Mouse (Mus musculus): ENCODE results near the gene Arhgef11. TPM values are rescaled to one million over a fixed set of nuclear protein-coding genes. Genes with fewer than 3 reads are reported as not detected.
"Not testable (repeated sequence)": the region's sequence is repeated elsewhere in the genome, so short reads cannot be mapped to it uniquely, and the experiment has no call there.

The Arhgef11 gene
- 16.0 and 18.8 TPM in 2 replicates for polyA plus RNA-seq (2015; fragmentation: Nextera tagmentation; extraction: Ambion mirVana)

DNA sequence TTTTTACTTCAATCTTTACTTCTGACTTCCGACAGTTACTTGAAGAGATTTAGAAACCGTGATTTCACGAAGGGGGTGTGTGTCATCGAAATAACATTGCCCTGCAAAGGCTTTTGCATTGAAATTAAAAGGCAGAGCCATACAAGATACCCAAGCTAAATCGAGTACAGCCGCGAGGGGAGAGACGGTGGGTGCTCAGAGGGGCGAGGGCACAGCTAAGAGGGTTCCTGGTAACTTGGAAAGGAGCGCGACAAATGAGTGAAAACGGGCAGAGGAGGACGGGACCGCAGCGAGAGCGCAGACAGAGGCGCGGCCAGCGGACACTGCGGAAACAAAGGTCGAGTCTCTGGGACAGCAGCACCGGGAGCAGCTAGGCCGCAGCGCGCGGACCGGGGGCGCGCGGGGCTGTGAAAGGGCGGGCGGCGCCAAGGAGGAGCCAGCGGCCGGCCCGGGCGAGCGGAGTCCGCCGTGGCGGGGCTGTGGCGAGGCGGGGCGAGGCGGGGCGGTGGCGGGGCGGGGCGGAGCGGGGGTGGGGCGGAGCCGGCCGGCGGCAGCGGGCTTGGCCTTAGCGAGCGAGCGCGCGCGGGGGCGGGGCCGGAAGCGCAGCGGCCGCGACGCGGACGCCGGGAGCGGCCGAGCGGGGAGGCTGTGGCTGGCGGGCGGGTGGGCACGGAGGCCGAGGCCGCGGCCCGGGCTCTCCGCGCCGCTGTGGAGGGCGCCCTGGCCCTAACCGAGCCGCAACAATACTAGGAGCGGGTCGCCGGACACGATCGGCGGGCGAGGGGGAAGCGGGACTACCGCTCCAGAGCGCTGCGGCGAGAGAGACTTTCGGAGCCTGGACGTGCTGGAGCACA is at the start of gene Arhgef11:
TSS of gene Arhgef11 (plus strand) at position 603 of the 854 bp plus-strand sequence.
- H3K9me3 ChIP-seq = no peaks in the 10 kb centered on the region
- ATAC-seq (ENCODE audit: low FRiP score, low read depth) = peak; percentile 94
- WGBS = under 1% methylated on average over 83 of the region's 101 CpGs
- peak within 1 kb of the TSS; percentile 74 for H3K4me3 ChIP-seq
- H3K36me3 ChIP-seq = no peaks in the 10 kb centered on the region
- H3K27ac ChIP-seq = peak within 1 kb of the TSS; percentile 92
- H3K4me2 ChIP-seq (replicated peaks) = peak within 1 kb of the TSS; percentile 99
- peaks cover 40% of the 10 kb centered on the region for H3K4me1 ChIP-seq
- peak within 1 kb of the TSS; percentile 89 for H3K9ac ChIP-seq
- H3K27me3 ChIP-seq = no peaks in the 10 kb centered on the region

- Histone ChIP-seq H3K9me3 (no peaks in the 10 kb centered on the region), H3K36me3 (no peaks in the 10 kb centered on the region), H3K27me3 (no peaks in the 10 kb centered on the region), H3K4me2 (replicated peaks) (no peak overlapping the region), H3K27ac (no peak overlapping the region), H3K4me3 (no peak overlapping the region), H3K9ac (no peak overlapping the region), H3K4me1 (0 out of 2 replicates have a peak, but pooled peaks cover 5% of the 10 kb centered on the region)
- ATAC-seq (ENCODE audit: low FRiP score, low read depth) = no peak
- WGBS = 97% methylated on average over 5 of the region's 5 CpGs
Measured at GRCm38 (mm10) chr3:87568681-87569080, 48.7 kb upstream of the Arhgef11 start.

DNA sequence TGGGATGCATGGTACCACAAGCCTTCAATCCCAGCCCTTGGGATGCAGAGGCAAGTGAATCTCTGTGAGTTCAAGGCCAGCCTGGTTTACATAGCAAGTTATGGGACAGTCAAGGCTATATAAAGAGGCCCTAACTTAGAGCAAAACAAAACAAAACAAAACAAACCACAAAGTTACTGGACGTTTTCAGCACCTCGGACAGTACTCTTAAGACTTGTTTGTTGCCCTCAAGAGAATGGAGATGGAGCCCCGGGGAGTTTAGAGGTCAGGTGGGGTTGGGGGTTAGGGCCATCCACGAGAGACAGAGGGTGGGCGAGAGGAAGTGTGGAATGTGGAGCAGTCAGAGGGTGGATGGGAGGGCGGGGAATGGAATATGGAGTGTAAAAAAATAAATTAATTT is 41.6 kb upstream of the Arhgef11 start:
- Histone ChIP-seq H3K36me3 (no peaks in the 10 kb centered on the region), H3K4me1 (no peaks in the 10 kb centered on the region), H3K27me3 (no peaks in the 10 kb centered on the region), H3K9me3 (peaks cover 7% of the 10 kb centered on the region), H3K9ac (no peak overlapping the region), H3K4me3 (no peak overlapping the region), H3K27ac (no peak overlapping the region), H3K4me2 (replicated peaks) (no peak overlapping the region)
- no peak for ATAC-seq (ENCODE audit: low FRiP score, low read depth)
- whole genome bisulfite sequencing = 25% methylated on average over 6 of the region's 6 CpGs

- no peak for ATAC-seq (ENCODE audit: low FRiP score, low read depth)
Measured at GRCm38 (mm10) chr3:87582259-87582658, 35.1 kb upstream of the Arhgef11 start.

GRCm38 (mm10) chr3:87593793-87594192 is 23.6 kb upstream of the Arhgef11 start:
- no peak for ATAC-seq (ENCODE audit: low FRiP score, low read depth)
- no peak overlapping the region for H3K27ac ChIP-seq
- 67% methylated on average over 5 of the region's 5 CpGs for WGBS
- no peak overlapping the region for H3K4me2 ChIP-seq (replicated peaks)
- no peak overlapping the region for H3K4me3 ChIP-seq
- no peaks in the 10 kb centered on the region for H3K9me3 ChIP-seq
- no peaks in the 10 kb centered on the region for H3K36me3 ChIP-seq
- H3K27me3 ChIP-seq = no peaks in the 10 kb centered on the region
- no peak overlapping the region for H3K9ac ChIP-seq
- H3K4me1 ChIP-seq = no peaks in the 10 kb centered on the region

More at GRCm38 (mm10) chr3:87582259-87582658, 35.1 kb upstream of the Arhgef11 start:
- Histone ChIP-seq H3K4me2 (replicated peaks) (no peak overlapping the region), H3K9me3 (peaks cover 7% of the 10 kb centered on the region), H3K27ac (no peak overlapping the region), H3K4me3 (no peak overlapping the region), H3K36me3 (no peaks in the 10 kb centered on the region), H3K4me1 (no peaks in the 10 kb centered on the region), H3K9ac (no peak overlapping the region), H3K27me3 (no peaks in the 10 kb centered on the region)
- WGBS = 86% methylated on average over 4 of the region's 4 CpGs

DNA sequence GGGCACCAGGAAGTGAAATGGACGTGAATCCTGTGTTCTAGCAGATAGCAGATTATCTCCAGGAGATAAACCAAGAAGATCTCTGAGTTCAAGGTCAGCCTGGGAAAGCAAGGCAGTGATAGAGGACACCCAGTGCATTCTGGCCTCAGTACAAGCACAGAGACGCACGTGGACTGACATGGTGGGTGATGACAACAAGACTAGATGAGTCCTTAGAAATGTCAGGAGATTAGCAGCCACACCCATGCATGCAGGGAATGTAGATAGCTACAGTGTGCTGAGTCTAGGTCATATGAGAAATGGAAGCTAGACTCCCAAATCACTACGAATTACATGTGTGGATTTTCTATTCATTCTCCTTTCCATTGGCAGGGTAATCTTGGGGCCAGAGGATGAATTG is 22.0 kb upstream of the Arhgef11 start:
- H3K9me3 ChIP-seq = peaks cover 12% of the 10 kb centered on the region
- H3K4me3 ChIP-seq; H3K27me3 ChIP-seq; H3K4me1 ChIP-seq; H3K4me2 ChIP-seq (replicated peaks); ATAC-seq (ENCODE audit: low FRiP score, low read depth); H3K27ac ChIP-seq; H3K36me3 ChIP-seq; H3K9ac ChIP-seq: not testable (repeated sequence)
- WGBS = 79% methylated on average over 4 of the region's 4 CpGs

GRCm38 (mm10) chr3:87601077-87601476 is 16.3 kb upstream of the Arhgef11 start:
- not testable (repeated sequence) for H3K4me3 ChIP-seq; ATAC-seq (ENCODE audit: low FRiP score, low read depth); H3K27me3 ChIP-seq; H3K36me3 ChIP-seq; H3K4me2 ChIP-seq (replicated peaks); H3K4me1 ChIP-seq; H3K27ac ChIP-seq; H3K9ac ChIP-seq
- WGBS = 95% methylated on average over 15 of the region's 15 CpGs
- peaks cover 48% of the 10 kb centered on the region for H3K9me3 ChIP-seq

- H3K4me3 ChIP-seq = peak overlapping the region; percentile 74; the same call in 1 of the 2 replicates
- ATAC-seq (ENCODE audit: low FRiP score, low read depth) = no peak
- no peaks in the 10 kb centered on the region for H3K9me3 ChIP-seq
- H3K27me3 ChIP-seq = no peaks in the 10 kb centered on the region
- H3K4me2 ChIP-seq (replicated peaks) = peak overlapping the region; percentile 99
- no peak overlapping the region for H3K27ac ChIP-seq
- H3K4me1 ChIP-seq = peaks cover 37% of the 10 kb centered on the region
- peak overlapping the region; percentile 89; the same call in 1 of the 2 replicates for H3K9ac ChIP-seq
- 56% methylated on average over 4 of the region's 4 CpGs for WGBS
- no peaks in the 10 kb centered on the region for H3K36me3 ChIP-seq
Measured at GRCm38 (mm10) chr3:87616354-87616753, 1.0 kb upstream of the Arhgef11 start.

GRCm38 (mm10) chr3:87617811-87618130 is 412 bp downstream of the Arhgef11 start:
- Histone ChIP-seq H3K4me3 (peak overlapping the region; percentile 74), H3K9me3 (no peaks in the 10 kb centered on the region), H3K9ac (peak overlapping the region; percentile 89), H3K36me3 (no peaks in the 10 kb centered on the region), H3K27ac (peak overlapping the region; percentile 89), H3K27me3 (no peaks in the 10 kb centered on the region), H3K4me1 (peaks cover 40% of the 10 kb centered on the region), H3K4me2 (replicated peaks) (peak overlapping the region; percentile 99)
- WGBS = under 1% methylated on average over 6 of the region's 6 CpGs
- ATAC-seq (ENCODE audit: low FRiP score, low read depth) = no peak

DNA sequence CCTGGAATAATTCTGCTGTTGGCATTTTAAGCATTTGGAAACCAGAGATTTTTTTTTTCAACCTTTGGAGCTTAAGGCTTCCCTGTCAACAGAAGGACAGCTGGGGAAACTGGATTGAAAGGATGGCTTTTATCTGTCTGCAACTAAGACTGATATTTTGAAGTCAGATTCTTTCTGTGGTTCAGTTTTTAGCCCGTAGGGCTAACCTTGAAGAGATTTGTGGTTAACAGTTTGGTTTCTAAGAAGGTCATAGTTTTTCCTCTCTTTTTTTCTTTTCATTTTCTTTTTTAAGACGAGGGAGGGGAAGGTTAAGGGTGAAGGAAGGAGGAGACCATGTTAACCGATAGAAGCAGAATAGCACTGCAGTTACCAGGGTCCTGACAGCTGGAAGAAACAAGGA is 881 bp downstream of the Arhgef11 start:
- no peak for ATAC-seq (ENCODE audit: low FRiP score, low read depth)
- Histone ChIP-seq H3K4me1 (peaks cover 40% of the 10 kb centered on the region), H3K9me3 (no peaks in the 10 kb centered on the region), H3K4me2 (replicated peaks) (peak overlapping the region; percentile 99), H3K27me3 (no peaks in the 10 kb centered on the region), H3K9ac (peak overlapping the region; percentile 89), H3K36me3 (no peaks in the 10 kb centered on the region), H3K4me3 (peak overlapping the region; percentile 74), H3K27ac (no peak overlapping the region)
- WGBS = 9% methylated on average over 3 of the region's 3 CpGs

GRCm38 (mm10) chr3:87618981-87619710 is 1.8 kb downstream of the Arhgef11 start:
- Histone ChIP-seq H3K4me1 (peaks cover 40% of the 10 kb centered on the region), H3K4me2 (replicated peaks) (peak overlapping the region; percentile 99), H3K4me3 (peak overlapping the region; percentile 74), H3K27me3 (no peaks in the 10 kb centered on the region), H3K27ac (no peak overlapping the region), H3K9ac (peak overlapping the region; percentile 89), H3K9me3 (no peaks in the 10 kb centered on the region), H3K36me3 (no peaks in the 10 kb centered on the region)
- ATAC-seq (ENCODE audit: low FRiP score, low read depth) = no peak
- WGBS = 42% methylated on average over 5 of the region's 5 CpGs

GRCm38 (mm10) chr3:87620218-87620891 is 3.0 kb downstream of the Arhgef11 start:
- peak overlapping the region; percentile 99 for H3K4me2 ChIP-seq (replicated peaks)
- peaks cover 40% of the 10 kb centered on the region for H3K4me1 ChIP-seq
- H3K36me3 ChIP-seq = no peaks in the 10 kb centered on the region
- ATAC-seq (ENCODE audit: low FRiP score, low read depth) = no peak
- no peak overlapping the region for H3K27ac ChIP-seq
- no peaks in the 10 kb centered on the region for H3K9me3 ChIP-seq
- no peaks in the 10 kb centered on the region for H3K27me3 ChIP-seq
- 75% methylated on average over 7 of the region's 7 CpGs for WGBS
- H3K4me3 ChIP-seq = peak overlapping the region; percentile 74
- H3K9ac ChIP-seq = peak overlapping the region; percentile 67

Data from limb, embryonic 13.5 days (tissue).